Mouse (Mus musculus) embryo, embryonic 9.5 days (tissue): ENCODE results near the gene Cyb561d1.

Source experiments
- DNase-seq: peaks from one replicate; pipeline ENCODE4 v3.0.0-alpha.2; 2017; ENCODE audit errors: extremely low spot score

The Cyb561d1 gene

GRCm38 (mm10) chr3:108167499-108167898, 33.5 kb downstream of the Cyb561d1 start:
- no peak for DNase-seq

GRCm38 (mm10) chr3:108166486-108167211, 34.4 kb downstream of the Cyb561d1 start:
- DNase-seq: peak; percentile 72

DNA sequence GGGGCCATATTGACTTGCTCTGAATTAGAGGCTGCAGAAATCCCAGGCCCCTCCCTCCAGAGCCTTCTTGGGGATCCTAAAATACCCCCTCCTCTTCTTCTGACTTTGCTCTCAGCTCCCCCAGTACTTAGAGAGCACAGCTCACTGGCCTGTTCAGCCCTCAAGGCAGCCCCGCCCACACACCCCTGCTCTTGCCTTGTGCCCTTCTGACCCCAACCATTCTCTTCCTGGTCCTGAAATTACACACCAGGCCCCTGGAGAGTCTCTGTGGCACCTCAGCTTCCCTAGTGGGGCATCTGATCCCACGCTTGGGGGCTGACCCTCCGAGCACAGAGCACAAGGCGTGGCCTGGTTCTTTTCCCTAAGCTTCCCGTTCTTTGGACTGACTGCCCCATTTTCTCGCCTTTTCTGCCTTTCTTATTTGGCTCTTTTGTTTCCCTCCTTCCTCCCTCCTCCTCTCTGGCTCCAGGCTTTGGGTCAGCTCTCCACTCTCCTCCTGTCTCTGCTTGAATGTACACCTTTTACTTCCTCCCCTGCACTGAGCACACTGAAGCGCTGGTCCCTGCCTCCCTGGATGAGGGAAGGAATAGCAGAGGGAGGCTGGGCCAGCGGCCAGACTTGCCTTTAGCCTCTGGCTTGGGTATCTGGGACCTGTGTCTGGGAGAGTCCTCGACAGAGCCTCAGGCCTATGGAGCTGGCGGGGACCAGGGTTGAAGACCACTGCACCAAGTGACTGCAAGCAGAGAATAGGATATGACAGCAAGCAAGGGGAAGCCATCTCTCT, 35.3 kb downstream of the Cyb561d1 start:
- peak; percentile 59 for DNase-seq

DNA sequence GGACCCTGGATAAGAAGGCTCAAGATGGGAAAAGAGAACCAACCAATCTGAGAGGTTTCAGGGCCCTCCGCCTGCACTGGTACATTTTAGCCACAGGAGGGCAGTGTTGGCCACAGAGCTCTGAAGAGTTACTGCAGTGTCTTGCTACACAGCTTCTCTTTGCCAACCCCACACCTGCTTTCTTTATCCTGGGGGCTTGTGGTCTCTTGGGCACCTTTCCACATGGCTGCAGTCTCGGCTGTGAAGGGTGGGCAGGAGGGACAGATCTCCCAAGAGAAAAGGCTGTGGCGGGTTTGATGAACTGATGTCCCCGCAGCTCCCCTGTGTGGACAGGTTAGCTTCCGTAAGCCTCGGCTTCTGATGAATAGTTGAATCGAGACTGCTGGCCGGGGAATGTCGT, 36.2 kb downstream of the Cyb561d1 start:
- peak; percentile 84 for DNase-seq

- no peak for DNase-seq
Measured at GRCm38 (mm10) chr3:108164091-108164490, 36.9 kb downstream of the Cyb561d1 start.

- DNase-seq: no peak
Measured at GRCm38 (mm10) chr3:108158383-108159037, 42.5 kb downstream of the Cyb561d1 start.

- DNase-seq: no peak
Measured at GRCm38 (mm10) chr3:108154656-108155055, 46.4 kb downstream of the Cyb561d1 start, which contains the start of gene Gpr61. TSS of gene Gpr61 (minus strand) at chr3:108154882.

DNA sequence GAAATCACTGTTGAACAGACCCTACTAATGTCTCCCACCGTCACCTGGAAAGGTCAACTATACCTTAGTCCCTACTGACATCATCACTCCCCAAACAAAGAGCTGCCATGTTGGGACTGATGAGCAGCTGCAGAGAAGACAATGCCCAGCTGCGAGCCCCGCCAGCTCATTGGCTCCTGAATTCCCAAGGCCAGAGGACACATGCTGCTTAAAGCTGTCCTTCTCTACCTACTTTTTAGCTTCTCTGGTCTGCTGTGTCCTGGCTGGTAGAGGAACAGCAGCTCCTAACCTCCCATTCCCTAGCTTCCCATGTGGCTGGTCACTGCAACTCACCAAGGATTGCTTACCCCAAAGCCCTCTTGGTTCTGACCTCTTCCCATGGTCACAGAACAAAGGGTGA, 48.7 kb downstream of the Cyb561d1 start:
- DNase-seq: no peak

DNA sequence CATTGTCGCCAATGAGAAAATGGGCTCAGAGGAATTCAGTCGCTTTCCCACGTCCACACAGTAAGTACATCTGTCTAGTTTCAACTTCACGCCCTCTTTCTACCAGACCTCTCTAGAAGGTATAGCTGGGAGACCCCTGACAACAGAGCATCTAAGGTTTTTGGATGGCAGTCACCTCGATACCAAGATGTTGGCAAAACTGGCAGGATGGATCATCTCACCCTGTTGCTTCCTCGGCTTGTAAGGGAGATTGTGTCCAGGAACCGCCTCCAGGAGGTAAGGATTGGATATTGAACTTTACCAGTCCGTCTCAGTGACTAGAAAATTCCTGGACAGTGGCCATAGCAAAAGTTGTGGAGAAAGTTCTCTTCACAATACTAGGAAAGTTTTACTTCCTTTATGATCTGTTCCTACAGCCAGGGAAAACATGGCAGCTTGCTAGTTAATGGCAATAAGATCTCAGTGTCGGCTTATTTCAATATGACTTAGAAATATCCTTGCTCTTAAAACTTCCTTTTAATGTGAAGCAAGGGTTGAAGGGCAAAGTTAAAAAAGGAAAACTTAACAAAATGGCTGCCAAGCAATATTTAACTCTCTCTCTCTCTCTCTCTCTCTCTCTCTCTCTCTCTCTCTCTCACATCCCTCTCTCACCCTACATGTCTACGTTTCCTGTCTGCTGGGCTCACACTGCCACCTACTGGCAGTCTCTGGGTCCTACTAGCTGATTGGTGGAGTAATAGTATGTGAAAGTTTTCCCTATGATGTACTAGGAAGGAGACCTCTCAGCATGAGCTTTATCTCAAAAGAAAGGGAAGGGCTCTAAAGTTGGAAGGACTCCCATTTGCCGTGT, 53.4 kb downstream of the Cyb561d1 start:
- DNase-seq: peak; percentile 91

- DNase-seq: no peak
Measured at GRCm38 (mm10) chr3:108146671-108147070, 54.3 kb downstream of the Cyb561d1 start.
